Mouse (Mus musculus): ENCODE data around the gene Cdc42bpg.

The Cdc42bpg gene

GRCm38 (mm10) chr19:6306137-6306551, at the start of gene Cdc42bpg:
Gene Cdc42bpg, plus strand, starts transcription at chr19:6306456.
- DNase-seq (ENCODE audit: low read depth in 1 of 2, low spot score in 2 of 2), result peak in 1 of 2 experiments; percentile 48

- no peak for DNase-seq (ENCODE audit: low read depth in 1 of 2, low spot score in 2 of 2)
Observed at GRCm38 (mm10) chr19:6260428-6260827, 45.8 kb upstream of the Cdc42bpg start.

- no peak for DNase-seq (ENCODE audit: low read depth in 1 of 2, low spot score in 2 of 2)
Observed at GRCm38 (mm10) chr19:6260946-6261345, 45.3 kb upstream of the Cdc42bpg start.

GRCm38 (mm10) chr19:6261379-6261778, 44.9 kb upstream of the Cdc42bpg start:
- no peak for DNase-seq (ENCODE audit: low read depth in 1 of 2, low spot score in 2 of 2)

- peak; percentile 59 to 78 for DNase-seq (ENCODE audit: low read depth in 1 of 2, low spot score in 2 of 2)
Observed at GRCm38 (mm10) chr19:6262222-6262621, 44.0 kb upstream of the Cdc42bpg start.

- DNase-seq (ENCODE audit: low read depth in 1 of 2, low spot score in 2 of 2), result no peak
Observed at GRCm38 (mm10) chr19:6262839-6263433, 43.3 kb upstream of the Cdc42bpg start.

GRCm38 (mm10) chr19:6264200-6264599, 42.1 kb upstream of the Cdc42bpg start:
- no peak for DNase-seq (ENCODE audit: low read depth in 1 of 2, low spot score in 2 of 2)

GRCm38 (mm10) chr19:6264945-6265344, 41.3 kb upstream of the Cdc42bpg start:
- no peak for DNase-seq (ENCODE audit: low read depth in 1 of 2, low spot score in 2 of 2)

- DNase-seq (ENCODE audit: low read depth in 1 of 2, low spot score in 2 of 2), result no peak
Observed at GRCm38 (mm10) chr19:6265727-6266182, 40.5 kb upstream of the Cdc42bpg start.

- DNase-seq (ENCODE audit: low read depth in 1 of 2, low spot score in 2 of 2), result no peak
Observed at GRCm38 (mm10) chr19:6267306-6268169, 38.7 kb upstream of the Cdc42bpg start.

GRCm38 (mm10) chr19:6268170-6268528, 38.1 kb upstream of the Cdc42bpg start:
- DNase-seq (ENCODE audit: low read depth in 1 of 2, low spot score in 2 of 2), result peak; percentile 62 to 82

- DNase-seq (ENCODE audit: low read depth in 1 of 2, low spot score in 2 of 2), result peak; percentile 64 to 76
Observed at GRCm38 (mm10) chr19:6268670-6269132, 37.6 kb upstream of the Cdc42bpg start.

- no peak for DNase-seq (ENCODE audit: low read depth in 1 of 2, low spot score in 2 of 2)
Observed at GRCm38 (mm10) chr19:6269798-6270475, 36.3 kb upstream of the Cdc42bpg start.

GRCm38 (mm10) chr19:6270661-6271060, 35.6 kb upstream of the Cdc42bpg start:
- no peak for DNase-seq (ENCODE audit: low read depth in 1 of 2, low spot score in 2 of 2)

- no peak for DNase-seq (ENCODE audit: low read depth in 1 of 2, low spot score in 2 of 2)
Observed at GRCm38 (mm10) chr19:6271206-6271605, 35.0 kb upstream of the Cdc42bpg start.

GRCm38 (mm10) chr19:6272053-6272452, 34.2 kb upstream of the Cdc42bpg start:
- no peak for DNase-seq (ENCODE audit: low read depth in 1 of 2, low spot score in 2 of 2)

- DNase-seq (ENCODE audit: low read depth in 1 of 2, low spot score in 2 of 2), result no peak
Observed at GRCm38 (mm10) chr19:6272738-6273137, 33.5 kb upstream of the Cdc42bpg start.

- no peak for DNase-seq (ENCODE audit: low read depth in 1 of 2, low spot score in 2 of 2)
Observed at GRCm38 (mm10) chr19:6273592-6273991, 32.7 kb upstream of the Cdc42bpg start.

- no peak for DNase-seq (ENCODE audit: low read depth in 1 of 2, low spot score in 2 of 2)
Observed at GRCm38 (mm10) chr19:6273998-6274608, 32.2 kb upstream of the Cdc42bpg start.

- peak; percentile 75 to 85 for DNase-seq (ENCODE audit: low read depth in 1 of 2, low spot score in 2 of 2)
Observed at GRCm38 (mm10) chr19:6275740-6276389, 30.4 kb upstream of the Cdc42bpg start.

All from monocyte, adult 2 months (primary cell).